Mouse (Mus musculus): ENCODE results near the gene Hook2.

Hook2 gene

DNA sequence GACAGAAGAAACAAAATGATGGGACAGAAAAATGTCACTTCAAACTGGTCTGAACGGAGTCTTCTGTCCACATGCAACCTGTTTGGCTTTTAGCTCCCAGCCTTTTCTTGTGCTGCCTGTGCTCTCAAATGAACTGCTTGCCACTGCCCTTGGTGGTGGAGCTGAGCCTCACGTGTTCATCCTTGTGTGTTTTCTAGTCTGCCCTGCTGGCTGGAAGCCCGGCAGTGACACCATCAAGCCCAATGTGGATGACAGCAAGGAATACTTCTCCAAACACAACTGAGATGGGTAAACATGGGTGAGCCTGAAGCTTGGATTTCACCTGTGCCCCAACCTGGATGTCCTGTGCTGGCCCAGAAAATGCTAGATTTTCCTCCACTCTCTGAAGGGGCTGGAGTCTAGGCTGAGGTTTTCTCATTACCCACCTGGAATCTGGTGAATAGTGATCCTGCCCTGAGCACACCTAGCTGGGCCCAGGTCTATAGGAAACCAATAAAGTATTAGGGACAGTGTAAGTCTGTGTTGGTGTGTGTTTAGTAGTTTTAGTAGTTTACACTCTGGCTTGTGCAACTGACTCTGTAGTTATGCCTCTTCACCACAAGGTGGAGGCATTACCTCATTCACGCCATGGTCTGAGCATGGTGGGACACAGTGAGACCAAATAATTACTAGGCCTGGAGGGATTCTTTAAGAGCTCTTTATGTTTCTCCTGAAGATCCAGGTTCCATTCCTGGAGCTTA lies 16.4 kb upstream of the Hook2 start:
- DNase-seq, result peak; percentile 84

GRCm38 (mm10) chr8:84974543-84975142 lies 15.8 kb upstream of the Hook2 start:
- no peak for DNase-seq

- peak; percentile 68 for DNase-seq
These were observed 15.0 kb upstream of the Hook2 start for GRCm38 (mm10) chr8:84975434-84975833.

GRCm38 (mm10) chr8:84976031-84976762 lies 14.2 kb upstream of the Hook2 start:
- peak; percentile 96 for DNase-seq

DNA sequence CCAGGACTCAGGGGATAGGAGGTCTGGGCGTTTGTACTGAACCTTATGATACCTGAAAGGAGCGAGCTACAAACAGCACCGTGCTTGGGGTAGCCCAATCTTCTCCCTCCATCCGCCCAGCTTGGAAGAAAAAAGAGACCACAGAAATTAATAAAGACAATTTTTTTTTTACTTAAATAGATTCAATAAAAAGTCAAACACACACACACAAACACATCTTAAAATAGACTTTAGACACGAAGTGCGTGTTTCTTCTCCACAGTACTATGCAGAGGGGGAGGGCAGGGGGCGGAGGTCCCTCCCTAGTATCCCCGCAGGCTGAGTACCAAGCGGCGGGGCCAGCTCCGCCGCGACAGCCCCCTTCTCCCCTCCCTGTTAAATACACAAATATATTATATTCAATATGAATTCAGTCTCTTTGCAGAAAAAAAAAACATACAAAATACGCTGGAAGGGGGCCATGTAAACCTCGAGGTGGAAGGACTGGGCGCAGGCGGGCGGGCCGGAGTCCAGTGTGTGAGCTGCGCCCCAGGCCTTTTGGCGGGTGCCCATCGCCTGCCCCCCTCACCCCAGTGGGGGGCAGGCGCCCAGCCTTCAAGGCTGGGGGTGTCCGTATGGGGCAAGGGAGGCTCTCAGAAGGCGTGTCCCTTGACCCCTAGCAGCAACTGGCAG lies 13.5 kb upstream of the Hook2 start:
- DNase-seq, result no peak

DNA sequence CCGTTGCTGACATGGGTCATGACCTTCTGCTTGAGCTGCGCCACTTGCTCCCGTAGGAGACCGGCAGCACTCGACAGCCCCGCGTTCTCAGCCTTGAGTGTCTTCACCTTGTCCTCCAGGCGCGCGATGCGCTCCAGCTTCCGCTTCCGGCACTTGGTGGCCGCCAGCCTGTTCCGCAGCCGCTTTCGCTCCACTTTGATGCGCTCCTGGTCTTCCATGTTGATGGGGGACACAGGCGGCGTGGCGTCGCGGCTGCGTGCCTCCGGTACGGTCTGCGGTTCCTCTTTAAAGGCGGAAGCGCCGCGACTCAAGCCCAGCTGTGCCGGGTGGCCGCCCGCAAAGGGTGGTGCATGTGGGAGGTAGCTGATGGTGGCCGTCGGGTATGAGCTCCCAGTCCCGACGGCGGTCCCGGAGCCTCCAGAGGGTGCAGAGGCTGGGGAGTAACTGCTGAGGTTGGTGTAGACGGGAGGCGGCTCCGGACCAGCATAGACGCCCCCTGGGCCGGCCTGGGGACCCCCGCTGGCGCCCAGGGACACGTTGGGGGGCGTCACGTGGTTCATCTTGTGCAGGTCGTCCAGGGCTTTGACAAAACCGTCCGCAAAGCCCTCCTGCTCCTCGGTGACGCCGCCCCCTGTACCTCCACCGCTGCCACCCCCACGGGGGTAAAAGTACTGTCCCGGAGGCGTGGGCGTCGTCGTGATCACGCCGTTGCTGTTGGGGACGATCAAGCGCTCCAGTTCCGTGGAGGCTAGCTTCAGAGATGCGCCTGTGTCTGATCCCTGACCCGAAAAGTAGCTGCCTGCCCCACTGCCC lies 12.8 kb upstream of the Hook2 start:
- DNase-seq, result peak; percentile 63

DNA sequence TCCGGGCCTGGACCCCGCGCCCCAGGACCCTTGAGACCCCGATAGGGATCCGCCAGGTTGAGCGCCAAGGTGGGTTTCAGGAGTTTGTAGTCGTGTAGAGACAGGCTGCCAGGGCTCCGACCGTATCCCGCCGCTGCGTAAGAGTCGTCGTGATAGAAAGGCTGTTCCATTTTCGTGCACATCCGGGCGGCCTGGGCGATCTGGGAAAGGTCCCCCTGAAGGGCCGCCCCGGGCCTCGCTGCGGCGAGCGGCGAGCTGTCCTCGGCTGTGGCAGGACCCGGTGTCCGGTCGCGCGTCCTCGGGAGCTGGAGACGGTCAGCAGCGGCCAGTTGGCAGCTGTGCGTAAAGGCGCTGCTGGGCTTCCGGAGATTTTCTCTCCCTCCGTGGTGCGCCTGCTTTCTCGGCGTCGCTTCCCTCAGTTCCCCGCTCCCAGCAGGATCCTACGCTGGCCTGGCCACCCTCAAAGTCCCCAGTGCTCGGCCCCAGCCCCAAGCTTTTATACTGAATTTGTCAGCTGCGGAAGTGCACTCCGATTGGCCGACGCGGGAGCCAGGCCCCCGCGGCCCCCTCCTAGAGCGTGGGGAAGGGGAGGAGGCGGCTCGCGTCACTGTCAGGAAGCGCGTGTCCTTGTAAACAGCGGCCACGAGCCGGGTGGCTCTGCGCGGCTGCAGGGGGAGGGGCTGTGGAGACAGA lies 12.0 kb upstream of the Hook2 start, which contains the start of gene Junb:
Junb (minus strand) TSS at position 471 of the 693 bp plus-strand sequence.
- DNase-seq, result peak; percentile 97

DNA sequence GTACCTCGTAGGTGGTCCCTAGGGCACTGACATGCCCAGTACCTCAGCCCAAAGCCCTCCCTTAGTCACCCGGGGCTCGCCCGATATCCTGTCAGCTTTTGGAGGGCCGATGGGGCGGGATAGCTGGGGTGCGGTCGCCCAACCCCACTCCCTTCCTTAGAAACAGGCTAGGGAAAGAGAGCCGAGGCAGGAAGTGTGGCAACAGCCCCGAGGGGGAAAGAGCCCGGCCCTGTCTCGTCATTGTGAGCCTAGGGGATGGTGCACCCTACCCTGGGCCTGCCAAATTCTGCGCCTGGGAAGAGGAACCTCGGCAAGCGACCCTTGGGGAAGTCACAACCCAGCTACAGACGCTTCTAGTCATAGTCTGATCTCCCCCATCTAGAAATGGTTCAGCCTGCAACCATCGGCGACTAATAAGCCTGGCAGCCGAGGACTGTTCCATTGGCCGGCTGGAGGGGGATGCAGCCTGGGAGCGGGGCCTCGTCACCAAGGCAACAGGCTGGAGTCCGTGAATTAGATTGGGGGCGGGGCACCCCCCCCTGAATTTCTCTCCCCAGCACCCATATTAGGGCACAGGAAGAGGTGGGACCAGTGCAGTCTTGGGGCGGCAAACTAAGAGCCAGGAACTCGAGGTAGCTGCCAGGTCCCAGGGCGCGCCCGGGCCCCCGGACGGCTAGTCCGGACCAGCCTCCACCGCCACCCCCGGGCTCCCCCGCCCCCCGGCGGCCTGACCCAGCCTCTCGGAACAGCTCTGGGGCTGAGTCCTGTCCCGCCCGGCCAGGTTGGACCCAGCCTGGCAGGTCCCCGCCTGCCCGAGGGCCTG lies 10.6 kb upstream of the Hook2 start:
- peak; percentile 96 for DNase-seq

- peak; percentile 86 for DNase-seq
These were observed 9.6 kb upstream of the Hook2 start for GRCm38 (mm10) chr8:84980622-84981358.

GRCm38 (mm10) chr8:84981644-84982498 lies 8.5 kb upstream of the Hook2 start:
- no peak for DNase-seq

GRCm38 (mm10) chr8:84982499-84983011 lies 7.8 kb upstream of the Hook2 start:
- DNase-seq, result no peak

- no peak for DNase-seq
These were observed 5.9 kb upstream of the Hook2 start for GRCm38 (mm10) chr8:84984294-84985048.

DNA sequence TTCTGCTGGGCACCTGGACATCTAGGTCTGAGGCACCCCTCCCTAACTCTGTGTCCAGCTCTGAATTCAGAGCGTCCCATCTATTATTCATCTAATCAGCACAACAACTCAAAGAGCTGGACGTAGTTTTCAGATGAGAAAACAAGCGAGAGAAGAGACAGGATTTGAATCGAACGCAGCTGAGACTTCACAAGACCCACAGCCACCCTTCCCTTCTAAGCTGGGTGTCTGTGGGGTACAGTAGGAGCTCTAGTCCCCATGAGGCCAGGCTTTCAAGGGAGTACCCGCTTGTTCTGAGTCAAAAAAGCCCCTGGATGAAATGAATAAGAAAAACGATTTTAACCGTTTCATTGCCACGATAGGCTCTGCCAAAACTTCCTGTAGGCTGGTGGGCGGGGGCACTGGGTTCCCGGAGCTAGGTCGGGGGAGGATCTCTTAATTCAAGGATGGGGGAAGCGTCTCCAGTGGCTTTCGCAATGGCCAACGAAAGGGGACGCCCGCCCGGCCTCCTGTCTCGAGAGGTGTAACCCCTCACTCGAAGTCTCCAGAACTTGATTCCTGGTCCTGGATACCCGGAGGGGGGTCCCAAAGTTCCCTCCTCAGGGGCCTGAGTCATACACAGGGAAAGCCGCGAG lies 5.2 kb upstream of the Hook2 start:
- DNase-seq, result no peak

DNA sequence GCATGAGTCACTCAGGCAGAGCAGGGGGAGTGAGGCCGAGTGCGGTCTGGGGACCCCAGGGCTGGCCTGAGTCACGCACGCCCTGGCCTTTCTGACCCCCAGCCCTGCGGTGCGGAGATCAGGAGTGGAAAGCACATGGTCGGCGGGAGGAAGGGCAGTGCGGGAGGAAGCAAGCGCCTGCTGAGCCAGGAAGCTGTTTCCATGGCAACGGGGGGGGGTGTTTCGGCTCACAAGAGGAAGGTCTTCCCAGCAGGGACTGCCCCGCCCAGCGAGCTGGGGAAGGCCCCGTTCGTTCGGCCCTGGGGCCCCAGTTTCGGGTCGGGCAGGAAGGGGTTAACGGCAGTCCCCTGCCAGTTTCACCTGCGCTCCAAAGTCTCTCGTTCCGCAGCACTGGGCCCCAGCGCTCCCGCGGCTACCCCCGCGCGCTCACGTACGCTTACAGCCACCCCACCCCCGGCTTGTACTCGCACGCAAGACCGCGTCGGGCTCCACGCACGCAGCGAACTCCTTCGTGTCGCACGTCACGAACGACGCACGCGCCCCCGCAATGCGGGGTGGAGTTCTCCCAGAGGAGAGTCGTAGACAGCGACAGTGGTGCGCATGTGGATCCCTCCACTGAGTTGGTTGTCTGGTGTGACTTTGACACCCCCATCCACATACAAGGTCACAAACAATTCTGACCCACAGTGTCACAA lies 4.6 kb upstream of the Hook2 start:
- peak; percentile 91 for DNase-seq

- DNase-seq, result no peak
These were observed 3.9 kb upstream of the Hook2 start for GRCm38 (mm10) chr8:84986379-84986945.

DNA sequence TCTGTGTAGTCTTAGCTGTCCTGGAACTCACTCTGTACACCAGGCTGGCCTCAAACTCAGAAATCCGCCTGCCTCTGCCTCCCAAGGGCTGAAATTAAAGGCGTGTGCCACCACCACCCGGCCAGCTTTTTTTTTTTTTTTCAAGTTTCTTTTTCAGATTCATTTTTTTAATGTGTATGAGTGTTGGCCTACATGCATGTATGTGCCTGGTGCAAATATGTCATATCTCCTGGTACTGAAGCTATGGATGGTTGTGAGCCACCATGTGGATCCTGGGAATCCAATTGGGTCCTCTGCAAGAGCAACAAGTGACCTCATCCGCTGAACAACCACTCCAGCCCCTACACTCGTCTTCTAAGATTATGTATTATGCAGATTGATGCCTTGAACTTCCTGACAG lies 3.0 kb upstream of the Hook2 start:
- DNase-seq, result no peak

- no peak for DNase-seq
These were observed 2.5 kb upstream of the Hook2 start for GRCm38 (mm10) chr8:84987903-84988302.
